Mouse (Mus musculus): ENCODE measurements around the gene Map3k6. TPM values are rescaled to one million over a fixed set of nuclear protein-coding genes. Genes with fewer than 3 reads are reported as not detected.

The Map3k6 gene
- polyA plus RNA-seq, 2 experiments = 7.5 to 10.4 TPM

DNA sequence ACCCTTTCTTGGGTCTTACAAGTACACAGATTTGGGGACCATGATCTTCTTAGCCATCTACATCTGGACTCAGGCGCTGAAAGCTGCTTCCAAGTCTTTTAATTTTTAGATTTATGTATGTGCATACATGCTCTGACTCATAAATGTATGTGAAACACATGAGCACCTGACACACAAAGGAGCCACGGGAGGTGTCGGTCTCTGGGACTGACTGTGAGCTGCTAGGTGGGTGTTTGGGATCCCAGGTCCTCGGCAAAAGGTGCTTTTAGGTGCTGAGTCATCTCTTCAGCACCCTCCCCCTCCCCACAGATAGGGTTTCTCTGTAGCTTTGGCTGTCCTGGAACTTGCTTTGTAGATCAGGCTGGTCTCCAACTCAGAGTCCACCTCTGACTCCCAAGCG lies 23.1 kb downstream of the Map3k6 start:
- peaks cover 46% of the 10 kb centered on the region for H3K36me3 ChIP-seq (ENCODE audit: control insufficient read depth, insufficient read depth, low read length)

DNA sequence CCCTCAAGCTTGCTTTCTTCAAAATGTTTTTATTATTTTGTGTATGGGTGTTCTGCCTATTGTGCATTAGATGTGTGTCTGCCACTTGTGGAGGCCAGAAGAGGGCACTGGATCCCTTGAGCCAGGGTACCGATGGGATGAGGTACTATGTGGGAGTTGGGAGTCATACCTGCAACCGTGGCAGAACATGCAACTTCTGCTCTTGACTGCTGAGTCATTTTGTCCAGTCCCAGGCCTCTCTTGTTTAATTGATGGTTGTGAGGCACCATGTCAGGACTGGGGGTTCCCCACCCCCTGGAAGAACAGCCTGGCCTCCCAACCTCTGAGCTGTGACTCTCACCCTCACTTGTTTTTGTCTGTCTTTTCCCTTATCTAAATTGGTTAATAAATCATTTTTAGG lies 23.9 kb downstream of the Map3k6 start:
- no peaks in the 10 kb centered on the region for H3K4me1 ChIP-seq (ENCODE audit: control insufficient read depth, insufficient read depth, low read length)
- no peak for ATAC-seq (ENCODE audit: low FRiP score, low read depth)
- no peak overlapping the region for H3K4me3 ChIP-seq (replicated peaks; ENCODE audit: low read length)
- H3K36me3 ChIP-seq (ENCODE audit: control insufficient read depth, insufficient read depth, low read length) = peaks cover 54% of the 10 kb centered on the region
- no peak overlapping the region for H3K4me2 ChIP-seq (replicated peaks; ENCODE audit: low read depth, low read length, severe bottlenecking)
- no peak overlapping the region for H3K9ac ChIP-seq (ENCODE audit: low read depth, low read length, severe bottlenecking)
- no peak overlapping the region for H3K27ac ChIP-seq (replicated peaks; ENCODE audit: low read depth, low read length)
- H3K9me3 ChIP-seq (ENCODE audit: control insufficient read depth, low read length) = no peaks in the 10 kb centered on the region; the same call in 1 of the 2 replicates
- no peak for DNase-seq (ENCODE audit: low spot score)
- 100% methylated on average over 2 of the region's 2 CpGs for WGBS
- H3K27me3 ChIP-seq (ENCODE audit: control insufficient read depth, insufficient read depth, low read length) = no peaks in the 10 kb centered on the region
- TF ChIP-seq POLR2A (IDR thresholded peaks at IDR 0.05; ENCODE audit: borderline replicate concordance, extremely low read depth, insufficient read depth, insufficient read length) = no peak

More for the DNA sequence above, 23.1 kb downstream of the Map3k6 start:
- ATAC-seq (ENCODE audit: low FRiP score, low read depth) (no peak), DNase-seq (ENCODE audit: low spot score) (no peak)
- H3K27ac ChIP-seq (replicated peaks; ENCODE audit: low read depth, low read length) = no peak overlapping the region
- H3K9ac ChIP-seq (ENCODE audit: low read depth, low read length, severe bottlenecking) = no peak overlapping the region
- H3K4me3 ChIP-seq (replicated peaks; ENCODE audit: low read length) = no peak overlapping the region
- WGBS = 94% methylated on average over 5 of the region's 5 CpGs
- no peaks in the 10 kb centered on the region for H3K27me3 ChIP-seq (ENCODE audit: control insufficient read depth, insufficient read depth, low read length)
- no peak for TF ChIP-seq POLR2A (IDR thresholded peaks at IDR 0.05; ENCODE audit: borderline replicate concordance, extremely low read depth, insufficient read depth, insufficient read length)
- no peaks in the 10 kb centered on the region for H3K4me1 ChIP-seq (ENCODE audit: control insufficient read depth, insufficient read depth, low read length)
- H3K9me3 ChIP-seq (ENCODE audit: control insufficient read depth, low read length) = no peaks in the 10 kb centered on the region; the same call in 1 of the 2 replicates
- H3K4me2 ChIP-seq (replicated peaks; ENCODE audit: low read depth, low read length, severe bottlenecking) = no peak overlapping the region

DNA sequence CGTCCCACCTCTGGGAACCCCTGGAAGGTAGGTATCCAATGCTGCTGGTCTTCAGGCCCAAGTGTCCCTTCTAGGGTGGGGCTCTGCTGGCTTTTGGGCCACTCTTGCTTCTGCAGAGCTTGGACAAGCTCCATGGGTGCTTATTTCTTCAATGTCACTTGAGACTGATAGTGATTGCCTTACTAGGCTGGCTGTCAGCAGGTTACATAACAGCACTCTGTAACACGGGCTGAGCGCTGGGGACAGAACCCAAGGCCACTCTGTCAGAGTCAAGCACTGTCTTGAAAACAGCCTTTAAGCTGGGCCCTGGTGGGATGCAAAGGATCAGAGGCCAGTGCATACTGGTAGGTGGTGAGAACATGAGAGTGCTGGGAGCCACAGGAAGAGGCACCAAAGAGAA lies 24.7 kb downstream of the Map3k6 start:
- no peak overlapping the region for H3K27ac ChIP-seq (replicated peaks; ENCODE audit: low read depth, low read length)
- peaks cover 58% of the 10 kb centered on the region for H3K36me3 ChIP-seq (ENCODE audit: control insufficient read depth, insufficient read depth, low read length)
- DNase-seq (ENCODE audit: low spot score) (no peak), ATAC-seq (ENCODE audit: low FRiP score, low read depth) (no peak)
- WGBS = 99% methylated on average over 3 of the region's 3 CpGs
- TF ChIP-seq POLR2A (IDR thresholded peaks at IDR 0.05; ENCODE audit: borderline replicate concordance, extremely low read depth, insufficient read depth, insufficient read length) = no peak
- H3K9me3 ChIP-seq (ENCODE audit: control insufficient read depth, low read length) = no peaks in the 10 kb centered on the region; the same call in 1 of the 2 replicates
- H3K9ac ChIP-seq (ENCODE audit: low read depth, low read length, severe bottlenecking) = no peak overlapping the region
- H3K4me3 ChIP-seq (replicated peaks; ENCODE audit: low read length) = no peak overlapping the region
- H3K27me3 ChIP-seq (ENCODE audit: control insufficient read depth, insufficient read depth, low read length) = no peaks in the 10 kb centered on the region
- no peaks in the 10 kb centered on the region for H3K4me1 ChIP-seq (ENCODE audit: control insufficient read depth, insufficient read depth, low read length)
- H3K4me2 ChIP-seq (replicated peaks; ENCODE audit: low read depth, low read length, severe bottlenecking) = no peak overlapping the region

GRCm38 (mm10) chr4:133265759-133266158 lies 25.1 kb downstream of the Map3k6 start:
- Histone ChIP-seq H3K27me3 (ENCODE audit: control insufficient read depth, insufficient read depth, low read length) (no peaks in the 10 kb centered on the region), H3K27ac (replicated peaks; ENCODE audit: low read depth, low read length) (no peak overlapping the region), H3K4me3 (replicated peaks; ENCODE audit: low read length) (no peak overlapping the region), H3K4me1 (ENCODE audit: control insufficient read depth, insufficient read depth, low read length) (no peaks in the 10 kb centered on the region), H3K9ac (ENCODE audit: low read depth, low read length, severe bottlenecking) (no peak overlapping the region), H3K36me3 (ENCODE audit: control insufficient read depth, insufficient read depth, low read length) (peaks cover 62% of the 10 kb centered on the region), H3K4me2 (replicated peaks; ENCODE audit: low read depth, low read length, severe bottlenecking) (no peak overlapping the region), H3K9me3 (ENCODE audit: control insufficient read depth, low read length) (no peaks in the 10 kb centered on the region; the same call in 1 of the 2 replicates)
- WGBS = 88% methylated on average over 4 of the region's 4 CpGs
- no peak for TF ChIP-seq POLR2A (IDR thresholded peaks at IDR 0.05; ENCODE audit: borderline replicate concordance, extremely low read depth, insufficient read depth, insufficient read length)
- DNase-seq (ENCODE audit: low spot score) (no peak), ATAC-seq (ENCODE audit: low FRiP score, low read depth) (no peak)

GRCm38 (mm10) chr4:133266248-133266880 lies 25.7 kb downstream of the Map3k6 start:
- no peak for TF ChIP-seq POLR2A (IDR thresholded peaks at IDR 0.05; ENCODE audit: borderline replicate concordance, extremely low read depth, insufficient read depth, insufficient read length)
- H3K36me3 ChIP-seq (ENCODE audit: control insufficient read depth, insufficient read depth, low read length) = peaks cover 63% of the 10 kb centered on the region
- H3K9me3 ChIP-seq (ENCODE audit: control insufficient read depth, low read length) = no peaks in the 10 kb centered on the region; the same call in 1 of the 2 replicates
- no peaks in the 10 kb centered on the region for H3K27me3 ChIP-seq (ENCODE audit: control insufficient read depth, insufficient read depth, low read length)
- WGBS = 91% methylated on average over 12 of the region's 12 CpGs
- no peak overlapping the region for H3K27ac ChIP-seq (replicated peaks; ENCODE audit: low read depth, low read length)
- no peak for ATAC-seq (ENCODE audit: low FRiP score, low read depth)
- H3K9ac ChIP-seq (ENCODE audit: low read depth, low read length, severe bottlenecking) = no peak overlapping the region
- no peak overlapping the region for H3K4me3 ChIP-seq (replicated peaks; ENCODE audit: low read length)
- H3K4me2 ChIP-seq (replicated peaks; ENCODE audit: low read depth, low read length, severe bottlenecking) = no peak overlapping the region
- DNase-seq (ENCODE audit: low spot score) = no peak
- no peaks in the 10 kb centered on the region for H3K4me1 ChIP-seq (ENCODE audit: control insufficient read depth, insufficient read depth, low read length)
